ENCODE assay signal across 25 mouse cellular contexts in genomic region chr10:59886081-59886466, GRCm38 (mm10). TPM values are rescaled to one million over a fixed set of nuclear protein-coding genes. Genes with fewer than 3 reads are reported as not detected.
DNase-seq lines count a peak whose midpoint lies in the region; ATAC-seq and TF ChIP-seq lines count a peak whose summit lies in the region.
"Had no signal": no experiment of that assay in that cellular context is flagged by ENCODE, and none has a peak within 500 bp of the region (broad histone marks: within the 10 kb centered on the region; RNA-seq: fewer than 3 reads in every experiment).

No protein-coding gene starts in this region.

- no peaks in the 10 kb centered on the region for H3K9me3 ChIP-seq in liver, embryonic 12.5 days (replicated peaks)
- no peaks in the 10 kb centered on the region for H3K9me3 ChIP-seq in liver, postnatal 0 days (ENCODE audit: low read length)
- H3K9me3 ChIP-seq: embryonic facial prominence, embryonic 15.5 days; forebrain, embryonic 10.5 days; heart, embryonic 15.5 days; hindbrain, embryonic 13.5 days had no signal

- TF ChIP-seq POLR2A in spleen, adult 2 months (IDR thresholded peaks at IDR 0.05; ENCODE audit: low read depth, low read length), result no peak
- no peak for TF ChIP-seq POLR2A in bone marrow macrophage, adult 2 months (IDR thresholded peaks at IDR 0.05; ENCODE audit: borderline replicate concordance, low read depth, low read length)

- TF ChIP-seq EP300 in liver, postnatal 0 days (IDR thresholded peaks at IDR 0.05; ENCODE audit: low read depth), result no peak

- 89% methylated on average over 1 of the region's 1 CpGs for WGBS in liver, embryonic 12.5 days (ENCODE audit: insufficient replicate concordance)
- WGBS in liver, postnatal 0 days (ENCODE audit: insufficient replicate concordance), result 96% methylated on average over 1 of the region's 1 CpGs
- 100% methylated on average over 1 of the region's 1 CpGs for WGBS in spleen, adult 2 months

- no peak overlapping the region; the same call in 1 of the 2 replicates for H3K4me2 ChIP-seq in liver, embryonic 12.5 days
- H3K4me2 ChIP-seq in liver, postnatal 0 days (ENCODE audit: low read depth, low read length), result no peak overlapping the region
- H3K4me2 ChIP-seq: embryonic facial prominence, embryonic 15.5 days; heart, embryonic 11.5 days; heart, embryonic 15.5 days; hindbrain, embryonic 13.5 days had no signal

- no peak for TF ChIP-seq CTCF in liver, postnatal 0 days (IDR thresholded peaks at IDR 0.05; ENCODE audit: low read depth)
- no peak for TF ChIP-seq CTCF in spleen, adult 2 months (IDR thresholded peaks at IDR 0.05; ENCODE audit: extremely low read depth, insufficient read depth, insufficient read length, insufficient replicate concordance)
- TF ChIP-seq CTCF in bone marrow macrophage, adult 2 months (IDR thresholded peaks at IDR 0.05; ENCODE audit: low read depth, low read length), result no peak

- DNase-seq in liver, postnatal 0 days, result no peak
- no peak for DNase-seq in spleen, adult 2 months (ENCODE audit: low read depth in 1 of 2, low spot score in 2 of 2)
- DNase-seq in spleen, adult 18-20 months, result no peak
- DNase-seq in right cerebral cortex, postnatal 4 days, result no peak
- DNase-seq in left cerebral cortex, adult 18-20 months (ENCODE audit: low spot score in 2 of 2), result no peak
- DNase-seq: adrenal gland, adult 8-10 months; adrenal gland, postnatal 36 days; cerebellum, adult 11 months; cerebellum, adult 8-10 months; cerebellum, postnatal 14 days; embryo, embryonic 11 days; gastrocnemius, postnatal 10 days; heart, adult 2 months; heart, postnatal 14 days had no signal

- H3K4me1 ChIP-seq in liver, embryonic 12.5 days, result peaks cover 78% of the 10 kb centered on the region
- H3K4me1 ChIP-seq in liver, postnatal 0 days (ENCODE audit: insufficient read depth), result peaks cover 52% of the 10 kb centered on the region
- H3K4me1 ChIP-seq in spleen, adult 2 months (ENCODE audit: control insufficient read depth, insufficient read depth, insufficient read length), result peaks cover 26% of the 10 kb centered on the region; the same call in 1 of the 2 replicates
- H3K4me1 ChIP-seq in bone marrow macrophage, adult 2 months (ENCODE audit: control insufficient read depth, insufficient read depth, low read length), result peaks cover 52% of the 10 kb centered on the region

- H3K27me3 ChIP-seq in liver, embryonic 12.5 days (replicated peaks), result no peaks in the 10 kb centered on the region
- no peaks in the 10 kb centered on the region for H3K27me3 ChIP-seq in liver, postnatal 0 days (ENCODE audit: insufficient read depth, low read length)
- no peaks in the 10 kb centered on the region for H3K27me3 ChIP-seq in spleen, adult 2 months (ENCODE audit: control insufficient read depth, insufficient read depth, low read length)
- H3K27me3 ChIP-seq: embryonic facial prominence, embryonic 15.5 days; heart, embryonic 15.5 days; hindbrain, embryonic 13.5 days; Patski had no signal

- no peak overlapping the region for H3K4me3 ChIP-seq in liver, embryonic 12.5 days
- H3K4me3 ChIP-seq in liver, postnatal 0 days (ENCODE audit: low read depth, low read length), result no peak overlapping the region
- H3K4me3 ChIP-seq in spleen, adult 2 months (ENCODE audit: extremely low read depth, insufficient read depth, insufficient read length), result no peak overlapping the region
- H3K4me3 ChIP-seq in bone marrow macrophage, adult 2 months (ENCODE audit: insufficient read depth, low read length), result no peak overlapping the region
- H3K4me3 ChIP-seq: embryonic facial prominence, embryonic 15.5 days; erythroblast, embryonic 14.5 days; forebrain, embryonic 10.5 days; heart, adult 2 months; heart, embryonic 15.5 days; hindbrain, embryonic 13.5 days had no signal

- 0 out of 2 replicates have a peak, but pooled peaks have one; percentile 40 for ATAC-seq in liver, embryonic 12.5 days
- no peak for ATAC-seq in liver, postnatal 0 days
- ATAC-seq: forebrain, embryonic 14.5 days; hindbrain, postnatal 0 days; Patski had no signal

- peak overlapping the region; percentile 75 for H3K27ac ChIP-seq in liver, embryonic 12.5 days
- H3K27ac ChIP-seq in liver, postnatal 0 days (ENCODE audit: low read depth), result no peak overlapping the region
- H3K27ac ChIP-seq in spleen, adult 2 months (ENCODE audit: insufficient read depth, low read length), result 0 out of 2 replicates have a peak overlapping the region, but pooled peaks have one; percentile 16
- H3K27ac ChIP-seq in bone marrow macrophage, adult 2 months (ENCODE audit: insufficient read depth, low read depth, low read length), result 0 out of 2 replicates have a peak overlapping the region, but pooled peaks have one; percentile 5
- H3K27ac ChIP-seq: embryonic facial prominence, embryonic 15.5 days; forebrain, embryonic 10.5 days; heart, adult 2 months; heart, embryonic 15.5 days; hindbrain, embryonic 13.5 days; hindbrain, postnatal 0 days had no signal

- H3K36me3 ChIP-seq in liver, embryonic 12.5 days, result peaks cover 58% of the 10 kb centered on the region
- peaks cover 18% of the 10 kb centered on the region for H3K36me3 ChIP-seq in liver, postnatal 0 days (replicated peaks; ENCODE audit: insufficient read depth, low read length)
- H3K36me3 ChIP-seq in spleen, adult 2 months (ENCODE audit: control insufficient read depth, insufficient read depth, low read length), result peaks cover 4% of the 10 kb centered on the region; the same call in 1 of the 2 replicates

- H3K9ac ChIP-seq in liver, embryonic 12.5 days, result 0 out of 2 replicates have a peak overlapping the region, but pooled peaks have one; percentile 54
- no peak overlapping the region for H3K9ac ChIP-seq in liver, postnatal 0 days (replicated peaks)
- H3K9ac ChIP-seq: embryonic facial prominence, embryonic 15.5 days; heart, embryonic 15.5 days had no signal

RNA-seq across cellular contexts. Expression of gene Dnajb12, which starts 6.7 kb away (rescaled TPM):
- 18.0 and 18.7 TPM in 2 replicates for polyA plus RNA-seq in liver, embryonic 12.5 days (2016; fragmentation: Nextera tagmentation; extraction: Ambion mirVana)
- 15.5 and 17.0 TPM in 2 replicates for polyA plus RNA-seq in liver, postnatal 0 days (2015; fragmentation: Nextera tagmentation; extraction: Ambion mirVana)
- polyA plus RNA-seq in spleen, adult 2 months (2012; rRNA removed), result 29.9 and 32.4 TPM in 2 replicates
- 26.3 and 32.7 TPM in 2 replicates for polyA plus RNA-seq in bone marrow macrophage, adult 2 months (2012; ENCODE audit: insufficient read depth, insufficient read length, missing spikeins)
- 10 to 100 TPM; 47.3 to 49.6 TPM for total RNA-seq in left cerebral cortex, adult 18-20 months (2021)
